Mouse (Mus musculus): ENCODE measurements around the gene Wrnip1. TPM values are rescaled to one million over a fixed set of nuclear protein-coding genes. Genes with fewer than 3 reads are reported as not detected.
A peak's percentile ranks its signal among the peaks of the same experiment; 100 is the strongest.

Gene Wrnip1
- polyA plus RNA-seq, 1 experiment from 2014 or later: 27.5 TPM

DNA sequence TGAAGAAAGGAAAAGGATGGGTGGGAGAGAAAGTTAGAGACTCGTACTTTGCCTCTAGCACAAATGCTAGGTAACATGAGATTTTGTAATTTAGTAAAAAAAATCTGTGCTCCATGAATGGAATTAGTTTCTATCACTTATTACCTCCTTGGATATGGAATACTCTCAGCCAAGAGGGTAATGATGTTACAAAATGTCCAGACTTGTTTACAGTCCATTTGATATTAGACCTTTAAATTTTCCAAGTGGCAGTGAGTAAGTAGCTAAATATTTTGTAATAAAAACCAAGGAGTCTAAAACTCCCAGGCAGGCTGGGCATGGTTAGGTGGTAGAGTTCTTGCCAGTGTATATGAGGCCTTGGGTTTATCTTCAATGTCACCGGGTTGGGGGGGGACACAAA is 14.3 kb upstream of the Wrnip1 start:
- Histone ChIP-seq H3K4me1 (replicated peaks) (no peaks in the 10 kb centered on the region), H3K36me3 (no peaks in the 10 kb centered on the region), H3K9me3 (no peaks in the 10 kb centered on the region), H3K4me3 (no peak overlapping the region), H3K9ac (no peak overlapping the region), H3K27me3 (no peaks in the 10 kb centered on the region), H3K4me2 (no peak overlapping the region), H3K27ac (no peak overlapping the region)
- ATAC-seq (ENCODE audit: low FRiP score): no peak
- WGBS: 86% methylated on average over 2 of the region's 2 CpGs

DNA sequence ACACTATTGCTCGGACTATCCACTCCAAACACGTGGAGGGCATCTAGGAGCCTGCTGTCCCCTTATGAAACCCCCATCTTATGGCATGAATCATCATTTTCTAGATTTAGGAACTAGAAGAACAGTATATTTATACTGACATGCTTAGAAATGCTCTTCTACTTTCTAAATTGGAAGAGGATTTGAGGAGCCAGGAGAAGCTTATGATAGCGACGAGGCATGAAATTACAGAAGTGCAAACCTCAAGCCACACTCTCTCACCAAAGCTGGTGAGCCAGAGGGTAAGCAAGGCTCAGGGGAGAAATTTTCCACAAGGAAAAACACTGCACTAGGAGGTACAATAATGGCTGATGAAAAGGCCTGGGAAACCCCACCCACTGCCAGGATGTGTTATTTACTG is 12.1 kb upstream of the Wrnip1 start:
- no peaks in the 10 kb centered on the region for H3K4me1 ChIP-seq (replicated peaks)
- H3K9me3 ChIP-seq: no peaks in the 10 kb centered on the region
- no peak overlapping the region for H3K27ac ChIP-seq
- no peak overlapping the region for H3K4me3 ChIP-seq
- WGBS: 79% methylated on average over 4 of the region's 4 CpGs
- H3K36me3 ChIP-seq: no peaks in the 10 kb centered on the region
- H3K9ac ChIP-seq: no peak overlapping the region
- no peak for ATAC-seq (ENCODE audit: low FRiP score)
- no peaks in the 10 kb centered on the region for H3K27me3 ChIP-seq
- no peak overlapping the region for H3K4me2 ChIP-seq

DNA sequence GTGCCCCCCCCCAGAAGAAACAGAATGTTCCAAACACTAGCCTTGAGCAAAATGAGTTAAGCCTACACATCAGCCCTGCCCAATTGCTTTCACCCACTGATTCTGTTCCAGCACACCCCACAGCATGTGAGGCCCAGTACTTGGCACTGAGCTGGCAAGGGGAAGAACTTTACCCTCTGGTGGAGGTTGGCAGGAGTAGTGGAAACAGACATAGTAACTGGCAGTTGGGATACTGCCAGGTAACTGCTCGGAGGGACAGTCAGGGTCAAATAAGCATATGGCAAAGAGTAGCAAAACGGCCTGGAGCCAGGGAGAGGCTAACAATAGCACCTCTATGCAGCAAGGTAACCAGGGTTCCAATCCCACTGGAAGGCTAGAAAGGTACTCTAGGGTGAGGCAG is 7.2 kb upstream of the Wrnip1 start:
- WGBS: 73% methylated on average over 2 of the region's 2 CpGs
- H3K36me3 ChIP-seq: no peaks in the 10 kb centered on the region
- H3K27ac ChIP-seq: no peak overlapping the region
- H3K27me3 ChIP-seq: no peaks in the 10 kb centered on the region
- no peak overlapping the region for H3K4me3 ChIP-seq
- no peak for ATAC-seq (ENCODE audit: low FRiP score)
- H3K9ac ChIP-seq: no peak overlapping the region
- no peaks in the 10 kb centered on the region for H3K9me3 ChIP-seq
- H3K4me2 ChIP-seq: no peak overlapping the region
- no peaks in the 10 kb centered on the region for H3K4me1 ChIP-seq (replicated peaks)

DNA sequence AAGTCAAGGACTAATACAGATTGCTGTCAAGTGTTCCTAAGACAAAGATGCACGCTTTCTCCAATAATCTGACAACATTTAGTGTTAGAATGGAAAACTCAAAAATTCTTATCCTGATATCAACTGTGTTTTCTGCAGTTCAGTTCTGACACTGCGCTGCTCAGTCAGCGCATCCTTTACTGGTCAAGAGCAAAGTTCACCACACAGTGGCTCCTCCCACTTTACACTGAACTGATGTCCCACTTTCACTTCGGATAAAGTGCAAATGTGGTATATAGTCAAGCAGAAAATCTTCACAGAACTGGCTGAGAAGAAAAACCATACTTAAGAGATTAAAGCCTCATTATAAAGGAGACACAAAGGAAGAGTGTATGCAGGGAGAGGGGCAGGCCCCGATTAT is 6.7 kb upstream of the Wrnip1 start:
- Histone ChIP-seq H3K27me3 (no peaks in the 10 kb centered on the region), H3K27ac (no peak overlapping the region), H3K9ac (no peak overlapping the region), H3K4me2 (no peak overlapping the region), H3K4me1 (replicated peaks) (no peaks in the 10 kb centered on the region), H3K9me3 (no peaks in the 10 kb centered on the region), H3K36me3 (no peaks in the 10 kb centered on the region), H3K4me3 (no peak overlapping the region)
- ATAC-seq (ENCODE audit: low FRiP score): no peak
- 90% methylated on average over 5 of the region's 5 CpGs for WGBS

DNA sequence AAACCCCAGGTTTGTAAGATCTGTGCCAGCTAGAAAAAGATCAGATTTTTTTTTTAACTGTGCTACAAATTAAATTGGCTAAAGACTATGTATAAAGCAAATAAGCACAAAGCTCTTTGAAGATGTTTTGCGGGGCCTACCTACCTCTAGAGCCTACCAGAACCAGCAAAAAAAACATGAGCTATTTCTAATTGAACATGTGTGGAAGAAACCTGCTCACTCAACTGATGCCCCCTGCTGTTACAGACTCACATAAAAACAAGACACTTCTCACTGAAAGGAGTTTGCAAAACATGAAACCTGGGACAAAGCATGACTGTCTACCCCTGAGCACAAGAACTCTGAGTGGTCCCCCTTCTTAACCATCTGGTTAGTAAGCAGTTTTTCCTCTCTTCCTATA is 4.8 kb upstream of the Wrnip1 start:
- ATAC-seq (ENCODE audit: low FRiP score): no peak
- Histone ChIP-seq H3K9ac (no peak overlapping the region), H3K27ac (no peak overlapping the region), H3K4me1 (replicated peaks) (peaks cover 6% of the 10 kb centered on the region), H3K27me3 (no peaks in the 10 kb centered on the region), H3K36me3 (no peaks in the 10 kb centered on the region), H3K4me3 (no peak overlapping the region), H3K4me2 (no peak overlapping the region), H3K9me3 (no peaks in the 10 kb centered on the region)
- WGBS: 77% methylated on average over 1 of the region's 1 CpGs

DNA sequence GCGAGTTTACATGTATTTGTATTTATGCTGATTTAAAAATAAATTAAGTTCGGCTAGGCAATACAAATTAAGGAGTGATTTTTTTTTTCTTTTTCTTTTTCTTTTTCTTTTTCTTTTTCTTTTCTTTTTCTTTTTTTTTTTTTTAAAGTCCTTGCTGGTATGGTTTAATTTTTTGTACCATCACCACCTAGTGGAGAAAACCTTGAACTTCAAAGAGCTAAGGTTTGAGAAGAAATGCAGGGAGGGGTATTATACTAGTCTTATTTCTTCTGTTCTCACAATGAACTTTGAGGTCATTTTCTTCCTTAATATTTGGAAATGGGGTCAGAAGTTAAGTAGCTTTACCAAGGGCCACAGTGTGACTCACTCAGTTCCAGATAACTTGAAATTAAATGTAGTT is 2.7 kb upstream of the Wrnip1 start:
- H3K4me2 ChIP-seq: no peak overlapping the region
- H3K9me3 ChIP-seq: no peaks in the 10 kb centered on the region
- no peaks in the 10 kb centered on the region for H3K36me3 ChIP-seq
- H3K9ac ChIP-seq: no peak overlapping the region
- no peak for ATAC-seq (ENCODE audit: low FRiP score)
- WGBS: 86% methylated on average over 2 of the region's 2 CpGs
- H3K4me1 ChIP-seq (replicated peaks): peaks cover 20% of the 10 kb centered on the region
- H3K27me3 ChIP-seq: no peaks in the 10 kb centered on the region
- no peak overlapping the region for H3K27ac ChIP-seq
- H3K4me3 ChIP-seq: no peak overlapping the region

DNA sequence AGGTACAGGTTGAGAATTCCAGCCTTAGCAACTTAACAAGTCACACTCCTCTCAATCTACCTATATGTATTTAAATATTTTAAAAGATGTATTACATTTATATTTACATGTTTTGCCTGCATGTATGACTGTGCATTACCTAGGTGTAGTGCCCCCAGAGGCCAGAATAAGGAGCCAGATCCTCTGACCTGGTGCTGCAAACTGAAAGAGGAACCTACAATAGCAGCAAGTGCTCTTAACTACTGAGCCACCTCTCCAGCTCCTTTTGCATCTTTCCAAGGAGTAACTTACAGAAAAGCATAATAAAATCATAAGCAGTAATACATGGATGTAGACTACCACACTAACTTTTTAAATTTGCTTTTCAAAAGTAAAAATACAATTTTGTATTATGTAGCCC is 979 bp upstream of the Wrnip1 start:
- Histone ChIP-seq H3K27ac (peak overlapping the region; percentile 79; the same call in 1 of the 2 replicates), H3K9ac (no peak overlapping the region; the same call in 1 of the 2 replicates), H3K9me3 (no peaks in the 10 kb centered on the region), H3K36me3 (no peaks in the 10 kb centered on the region), H3K4me3 (peak overlapping the region; percentile 74), H3K4me2 (peak overlapping the region; percentile 58), H3K27me3 (no peaks in the 10 kb centered on the region), H3K4me1 (replicated peaks) (peaks cover 31% of the 10 kb centered on the region)
- no peak for ATAC-seq (ENCODE audit: low FRiP score)

DNA sequence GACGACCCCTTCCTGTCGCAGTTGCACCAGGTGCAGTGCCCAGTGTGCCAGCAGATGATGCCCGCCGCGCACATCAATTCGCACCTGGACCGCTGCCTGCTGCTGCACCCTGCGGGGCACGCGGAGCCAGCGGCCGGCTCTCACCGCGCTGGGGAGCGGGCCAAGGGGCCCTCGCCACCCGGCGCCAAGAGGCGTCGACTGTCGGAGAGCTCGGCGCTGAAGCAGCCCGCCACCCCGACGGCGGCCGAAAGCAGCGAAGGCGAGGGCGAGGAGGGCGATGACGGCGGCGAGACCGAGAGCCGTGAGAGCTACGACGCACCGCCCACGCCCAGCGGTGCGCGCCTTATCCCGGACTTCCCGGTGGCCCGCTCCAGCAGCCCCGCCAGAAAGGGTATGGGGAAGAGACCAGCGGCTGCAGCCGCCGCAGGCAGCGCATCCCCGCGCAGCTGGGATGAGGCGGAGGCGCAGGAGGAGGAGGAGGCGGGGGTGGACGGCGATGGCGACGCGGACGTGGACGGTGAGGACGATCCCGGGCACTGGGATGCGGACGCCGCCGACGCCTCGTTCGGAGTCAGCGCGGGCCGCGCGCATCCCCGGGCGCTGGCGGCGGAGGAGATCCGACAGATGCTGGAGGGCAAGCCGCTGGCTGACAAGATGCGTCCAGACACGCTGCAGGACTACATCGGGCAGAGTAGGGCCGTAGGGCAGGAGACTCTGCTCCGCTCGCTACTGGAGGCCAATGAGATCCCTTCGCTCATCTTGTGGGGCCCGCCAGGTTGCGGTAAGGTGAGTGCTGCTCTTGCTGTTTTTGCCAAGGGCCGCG is 632 bp downstream of the Wrnip1 start, which contains the start of gene D930007J09Rik:
TSS of gene D930007J09Rik (minus strand) at position 591 of the 823 bp plus-strand sequence.
- Histone ChIP-seq H3K9ac (peak within 1 kb of the TSS; percentile 93), H3K9me3 (no peaks in the 10 kb centered on the region), H3K36me3 (peaks cover 13% of the 10 kb centered on the region), H3K27ac (peak within 1 kb of the TSS; percentile 92), H3K27me3 (no peaks in the 10 kb centered on the region), H3K4me1 (replicated peaks) (peaks cover 35% of the 10 kb centered on the region), H3K4me2 (peak within 1 kb of the TSS; percentile 70), H3K4me3 (peak within 1 kb of the TSS; percentile 74)
- ATAC-seq (ENCODE audit: low FRiP score): peak; percentile 21
- WGBS: under 1% methylated on average over 94 of the region's 95 CpGs

DNA sequence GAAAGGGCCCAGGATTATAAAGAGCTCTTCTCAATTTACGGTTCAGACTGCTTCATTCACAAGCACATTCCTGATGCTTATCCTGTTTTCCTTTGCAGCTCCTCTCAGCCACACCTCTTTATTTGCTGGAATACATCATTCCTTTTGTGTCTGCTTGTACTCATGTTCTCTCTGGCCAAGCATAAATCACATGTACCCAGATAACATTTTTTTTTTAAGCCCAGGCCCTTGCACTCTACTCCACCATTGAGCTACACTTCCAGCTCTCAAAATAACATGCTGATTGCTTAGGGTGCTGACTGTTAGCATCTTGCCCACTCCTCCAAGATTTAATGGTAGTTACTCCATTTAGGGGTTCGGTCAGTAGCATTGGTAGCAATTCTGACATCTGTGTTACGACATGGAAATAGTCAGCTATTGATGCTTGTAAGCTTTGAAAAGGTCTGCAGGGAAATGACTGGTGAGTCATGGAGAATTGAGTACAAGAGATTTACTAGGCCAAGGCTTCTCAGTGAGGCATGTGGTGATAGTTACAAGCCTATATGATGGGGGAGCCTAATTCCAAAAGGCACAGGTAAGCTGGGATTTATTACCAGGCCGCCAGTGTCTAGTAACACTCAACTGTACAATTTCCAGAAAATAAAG is 2.0 kb downstream of the Wrnip1 start:
- peak overlapping the region; percentile 70 for H3K4me2 ChIP-seq
- ATAC-seq (ENCODE audit: low FRiP score): no peak
- H3K27ac ChIP-seq: no peak overlapping the region
- H3K9ac ChIP-seq: peak overlapping the region; percentile 93
- no peaks in the 10 kb centered on the region for H3K27me3 ChIP-seq
- WGBS: 72% methylated on average over 4 of the region's 4 CpGs
- H3K36me3 ChIP-seq: peaks cover 26% of the 10 kb centered on the region
- no peaks in the 10 kb centered on the region for H3K9me3 ChIP-seq
- peaks cover 35% of the 10 kb centered on the region for H3K4me1 ChIP-seq (replicated peaks)
- peak overlapping the region; percentile 74 for H3K4me3 ChIP-seq

DNA sequence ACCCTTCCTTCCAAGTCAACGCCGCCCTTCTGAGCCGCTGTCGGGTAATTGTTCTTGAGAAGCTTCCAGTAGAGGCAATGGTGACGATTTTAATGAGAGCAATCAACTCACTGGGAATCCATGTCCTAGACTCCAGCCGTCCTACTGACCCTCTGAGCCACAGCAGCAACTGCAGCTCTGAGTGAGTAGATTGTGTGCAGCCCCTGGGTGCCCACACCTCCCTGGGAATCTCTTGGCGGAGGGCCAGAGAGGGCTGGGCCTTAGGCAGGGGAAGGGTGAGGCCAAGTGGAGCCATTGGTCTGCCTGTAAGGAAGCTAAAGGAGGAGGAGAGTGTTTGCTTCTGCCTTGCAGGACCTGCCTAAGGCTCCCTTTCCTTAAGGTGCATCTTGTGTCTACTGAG is 5.0 kb downstream of the Wrnip1 start:
- H3K27me3 ChIP-seq: no peaks in the 10 kb centered on the region
- H3K4me2 ChIP-seq: no peak overlapping the region
- no peaks in the 10 kb centered on the region for H3K9me3 ChIP-seq
- no peak overlapping the region for H3K9ac ChIP-seq
- H3K4me3 ChIP-seq: no peak overlapping the region
- 84% methylated on average over 7 of the region's 7 CpGs for WGBS
- no peak overlapping the region for H3K27ac ChIP-seq
- H3K36me3 ChIP-seq: peaks cover 44% of the 10 kb centered on the region
- H3K4me1 ChIP-seq (replicated peaks): peaks cover 30% of the 10 kb centered on the region
- ATAC-seq (ENCODE audit: low FRiP score): no peak

DNA sequence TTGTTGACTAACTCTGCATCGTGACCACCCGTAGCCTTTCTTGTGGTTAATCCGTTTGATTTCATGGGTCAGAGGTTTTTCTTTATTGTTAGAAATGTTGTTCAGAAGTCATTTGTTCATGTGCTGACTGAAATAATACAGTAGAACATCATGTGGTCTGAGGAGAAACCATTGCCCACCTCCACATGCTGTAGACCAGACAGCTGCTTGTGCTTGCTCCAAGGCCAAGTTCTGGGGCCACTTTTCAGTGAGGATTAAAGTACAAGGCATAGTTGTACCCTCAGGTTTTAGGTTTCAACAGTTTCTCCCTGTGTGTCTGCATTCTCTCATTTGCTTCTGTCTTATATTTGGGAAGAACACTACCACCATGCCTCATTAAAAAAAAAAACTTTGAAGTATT is 5.8 kb downstream of the Wrnip1 start:
- Histone ChIP-seq H3K27me3 (no peaks in the 10 kb centered on the region), H3K9ac (no peak overlapping the region), H3K4me2 (no peak overlapping the region), H3K9me3 (no peaks in the 10 kb centered on the region), H3K4me3 (no peak overlapping the region), H3K27ac (no peak overlapping the region), H3K36me3 (peaks cover 44% of the 10 kb centered on the region), H3K4me1 (replicated peaks) (peaks cover 30% of the 10 kb centered on the region)
- ATAC-seq (ENCODE audit: low FRiP score): no peak
- 43% methylated on average over 3 of the region's 3 CpGs for WGBS

DNA sequence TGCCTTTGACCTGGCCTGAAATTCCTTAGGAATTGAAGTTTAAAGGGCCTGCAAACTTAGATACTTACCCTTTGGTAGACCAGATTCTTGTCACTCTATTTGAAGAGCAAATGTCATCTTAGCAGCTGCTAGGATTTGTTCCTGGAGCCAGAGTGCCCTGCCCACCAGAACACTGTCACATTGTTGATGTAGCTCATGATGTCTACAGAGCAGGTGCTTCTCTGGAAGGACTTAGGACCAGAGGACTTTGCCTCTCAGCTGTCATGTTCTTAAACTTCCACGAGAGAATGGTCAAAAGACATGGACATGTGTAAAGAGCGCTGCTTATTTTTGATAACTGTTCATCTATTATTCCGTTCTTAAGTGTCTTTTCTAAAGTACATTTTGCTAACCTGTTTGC is 17.4 kb downstream of the Wrnip1 start:
- H3K4me3 ChIP-seq: no peak overlapping the region
- H3K9ac ChIP-seq: no peak overlapping the region
- H3K4me1 ChIP-seq (replicated peaks): no peaks in the 10 kb centered on the region
- H3K36me3 ChIP-seq: peaks cover 79% of the 10 kb centered on the region
- H3K27me3 ChIP-seq: no peaks in the 10 kb centered on the region
- ATAC-seq (ENCODE audit: low FRiP score): no peak
- H3K9me3 ChIP-seq: no peaks in the 10 kb centered on the region
- 97% methylated on average over 3 of the region's 3 CpGs for WGBS
- H3K4me2 ChIP-seq: no peak overlapping the region
- no peak overlapping the region for H3K27ac ChIP-seq

DNA sequence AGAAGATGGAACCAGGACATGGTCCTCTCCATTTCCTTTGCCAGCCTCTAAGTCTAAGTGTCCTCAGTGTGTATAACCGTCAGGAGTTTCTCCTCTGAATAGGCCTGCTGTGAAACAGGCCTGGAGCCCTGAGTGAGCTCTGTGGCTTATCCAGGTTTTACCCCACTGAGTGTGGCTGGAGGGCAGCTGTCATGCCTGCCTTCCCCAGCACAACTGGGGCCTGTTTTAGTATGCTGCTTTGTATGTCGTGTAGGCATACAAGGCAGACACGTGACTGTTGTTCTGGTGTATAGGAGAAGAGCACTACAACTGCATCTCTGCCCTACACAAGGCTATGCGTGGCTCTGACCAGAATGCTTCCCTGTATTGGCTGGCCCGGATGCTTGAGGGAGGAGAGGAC is 18.1 kb downstream of the Wrnip1 start:
- WGBS: 92% methylated on average over 5 of the region's 5 CpGs
- no peaks in the 10 kb centered on the region for H3K9me3 ChIP-seq
- H3K27ac ChIP-seq: no peak overlapping the region
- no peaks in the 10 kb centered on the region for H3K27me3 ChIP-seq
- no peak overlapping the region for H3K4me3 ChIP-seq
- H3K4me2 ChIP-seq: no peak overlapping the region
- H3K36me3 ChIP-seq: peaks cover 76% of the 10 kb centered on the region
- no peak for ATAC-seq (ENCODE audit: low FRiP score)
- H3K4me1 ChIP-seq (replicated peaks): no peaks in the 10 kb centered on the region
- no peak overlapping the region for H3K9ac ChIP-seq
